Mouse (Mus musculus): Measurements from ENCODE around the gene Bcor. TPM values are rescaled to one million over a fixed set of nuclear protein-coding genes. Genes with fewer than 3 reads are reported as not detected.

Gene Bcor
- total RNA-seq (2012; rRNA removed) (61.6 and 72.2 TPM in 2 replicates), polyA plus RNA-seq (2012; ENCODE audit: insufficient read depth in 1 of 2, insufficient read length in 2 of 2, low read depth in 1 of 2, low replicate concordance in 2 of 2, missing spikeins in 1 of 2) (10 to 100 TPM; 44.6 to 88.7 TPM)

GRCm38 (mm10) chrX:12159981-12160656 is at the start of gene Bcor:
Bcor (minus strand) TSS chrX:12160355.
- H3K27me3 ChIP-seq (ENCODE audit: control insufficient read depth in 1 of 2, insufficient read depth in 2 of 2, low read length in 2 of 2) = no peaks in the 10 kb centered on the region
- H3K4me3 ChIP-seq (ENCODE audit: control insufficient read depth in 1 of 2, insufficient read depth in 1 of 2, low read depth in 2 of 2, low read length in 2 of 2) = no peak within 1 kb of the TSS
- no peak within 1 kb of the TSS for H3K9ac ChIP-seq (ENCODE audit: control insufficient read depth, low read depth, low read length, poor library complexity, severe bottlenecking)
- no peaks in the 10 kb centered on the region for H3K79me2 ChIP-seq (ENCODE audit: control insufficient read depth, insufficient read depth, low read length, poor library complexity)
- DNase-seq (ENCODE audit: low read depth, low spot score) = no peak
- H3K27ac ChIP-seq (ENCODE audit: control insufficient read depth, low read depth, low read length) = no peak within 1 kb of the TSS
- peaks cover 0 to 13% of the 10 kb centered on the region in 2 experiments; a peak in 2 of 4 replicates for H3K4me1 ChIP-seq (ENCODE audit: control insufficient read depth in 1 of 2, insufficient read depth in 2 of 2, low read length in 2 of 2)
- TF ChIP-seq POLR2AphosphoS2 (IDR thresholded peaks at IDR 0.05; ENCODE audit: low read length) (no peak), POLR2A (IDR thresholded peaks at IDR 0.05; ENCODE audit: control insufficient read depth in 1 of 2, insufficient read depth in 1 of 2, low read depth in 1 of 2, low read length in 2 of 2, poor library complexity in 1 of 2) (no peak), KAT2A (conservative IDR thresholded peaks at IDR 0.05; ENCODE audit: low read depth, low read length) (no peak), BHLHE40 (IDR thresholded peaks at IDR 0.05; ENCODE audit: borderline replicate concordance, low read depth, low read length) (no peak)
- no peaks in the 10 kb centered on the region for H3K36me3 ChIP-seq (ENCODE audit: control insufficient read depth in 1 of 2, insufficient read depth in 2 of 2, low read length in 2 of 2)
- H3K9me3 ChIP-seq (replicated peaks; ENCODE audit: insufficient read depth, low read length) = no peaks in the 10 kb centered on the region

DNA sequence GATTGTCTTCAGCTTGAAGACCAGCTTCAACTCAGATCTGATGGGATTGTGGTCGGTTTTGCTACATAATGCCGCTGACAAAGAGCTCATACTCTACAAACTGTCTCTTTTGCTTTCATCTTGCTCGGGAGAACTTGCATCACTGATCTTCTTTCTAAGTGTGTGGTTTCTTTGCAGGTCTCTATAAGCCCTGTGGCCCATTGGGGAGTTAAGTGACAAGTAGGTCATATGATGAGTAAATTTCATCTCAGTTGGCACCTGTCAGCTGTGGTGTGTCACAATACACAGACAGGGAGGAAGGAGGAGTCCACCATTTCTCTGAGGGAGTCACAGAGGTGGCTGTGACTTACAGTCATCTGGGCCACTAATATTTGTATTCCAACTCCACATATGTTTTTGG is 42.8 kb upstream of the Bcor start:
- Histone ChIP-seq H3K9me3 (replicated peaks; ENCODE audit: insufficient read depth, low read length) (no peaks in the 10 kb centered on the region), H3K4me3 (ENCODE audit: control insufficient read depth in 1 of 2, insufficient read depth in 1 of 2, low read depth in 2 of 2, low read length in 2 of 2) (no peak overlapping the region), H3K9ac (ENCODE audit: control insufficient read depth, low read depth, low read length, poor library complexity, severe bottlenecking) (no peak overlapping the region), H3K4me1 (ENCODE audit: control insufficient read depth in 1 of 2, insufficient read depth in 2 of 2, low read length in 2 of 2) (no peaks in the 10 kb centered on the region), H3K27ac (ENCODE audit: control insufficient read depth, low read depth, low read length) (no peak overlapping the region), H3K36me3 (ENCODE audit: control insufficient read depth in 1 of 2, insufficient read depth in 2 of 2, low read length in 2 of 2) (no peaks in the 10 kb centered on the region), H3K27me3 (ENCODE audit: control insufficient read depth in 1 of 2, insufficient read depth in 2 of 2, low read length in 2 of 2) (0 out of 4 replicates have a peak, but pooled peaks cover 0 to 1% of the 10 kb centered on the region in 2 experiments), H3K79me2 (ENCODE audit: control insufficient read depth, insufficient read depth, low read length, poor library complexity) (no peaks in the 10 kb centered on the region)
- TF ChIP-seq ZC3H11A (IDR thresholded peaks at IDR 0.05; ENCODE audit: low read depth, low read length) (no peak), USF2 (IDR thresholded peaks at IDR 0.05; ENCODE audit: borderline replicate concordance in 1 of 2, insufficient read depth in 1 of 2, low read depth in 1 of 2, low read length in 2 of 2) (no peak)
- DNase-seq (ENCODE audit: low read depth, low spot score) = no peak

DNA sequence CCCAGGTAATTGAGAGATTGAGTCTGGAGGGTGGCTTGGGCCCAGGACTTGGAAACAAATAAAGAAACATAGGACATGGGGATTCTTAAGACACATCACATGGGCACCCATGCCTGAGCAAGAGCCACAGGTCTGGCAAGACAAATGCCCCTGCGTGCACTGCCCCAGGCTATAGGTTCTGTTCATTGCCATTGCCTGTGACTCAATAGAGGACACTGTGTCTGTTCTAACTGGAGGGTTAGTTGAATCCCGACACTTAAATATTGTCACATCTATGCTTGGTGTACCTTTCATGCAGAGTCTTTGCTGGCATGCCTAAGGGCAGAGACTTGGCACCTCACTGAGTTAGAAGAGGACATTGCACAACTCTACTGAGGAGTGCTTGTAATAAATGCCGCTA is 41.0 kb upstream of the Bcor start:
- no peak for DNase-seq (ENCODE audit: low read depth, low spot score)
- H3K9ac ChIP-seq (ENCODE audit: control insufficient read depth, low read depth, low read length, poor library complexity, severe bottlenecking) = no peak overlapping the region
- H3K27me3 ChIP-seq (ENCODE audit: control insufficient read depth in 1 of 2, insufficient read depth in 2 of 2, low read length in 2 of 2) = 0 out of 4 replicates have a peak, but pooled peaks cover 0 to 1% of the 10 kb centered on the region in 2 experiments
- H3K79me2 ChIP-seq (ENCODE audit: control insufficient read depth, insufficient read depth, low read length, poor library complexity) = no peaks in the 10 kb centered on the region
- no peak for TF ChIP-seq SMC3 (IDR thresholded peaks at IDR 0.05; ENCODE audit: low read depth, low read length)
- TF ChIP-seq KAT2A (conservative IDR thresholded peaks at IDR 0.05; ENCODE audit: low read depth, low read length) = no peak
- TF ChIP-seq EP300 (IDR thresholded peaks at IDR 0.05; ENCODE audit: low read depth in 1 of 2, low read length in 2 of 2) = no peak
- TF ChIP-seq POLR2AphosphoS5 (IDR thresholded peaks at IDR 0.05; ENCODE audit: borderline replicate concordance, low read depth, low read length) = no peak
- TF ChIP-seq TBP (IDR thresholded peaks at IDR 0.05; ENCODE audit: low read depth, low read length) = no peak
- no peak for TF ChIP-seq CHD1 (IDR thresholded peaks at IDR 0.05; ENCODE audit: low read depth, low read length)
- TF ChIP-seq BHLHE40 (IDR thresholded peaks at IDR 0.05; ENCODE audit: borderline replicate concordance, low read depth, low read length) = no peak
- no peak for TF ChIP-seq ETS1 (IDR thresholded peaks at IDR 0.05; ENCODE audit: low read depth, low read length)
- TF ChIP-seq UBTF (IDR thresholded peaks at IDR 0.05; ENCODE audit: borderline replicate concordance, insufficient read depth, low read depth, low read length) = no peak
- H3K27ac ChIP-seq (ENCODE audit: control insufficient read depth, low read depth, low read length) = no peak overlapping the region
- no peaks in the 10 kb centered on the region for H3K4me1 ChIP-seq (ENCODE audit: control insufficient read depth in 1 of 2, insufficient read depth in 2 of 2, low read length in 2 of 2)
- H3K36me3 ChIP-seq (ENCODE audit: control insufficient read depth in 1 of 2, insufficient read depth in 2 of 2, low read length in 2 of 2) = no peaks in the 10 kb centered on the region
- H3K4me3 ChIP-seq (ENCODE audit: control insufficient read depth in 1 of 2, insufficient read depth in 1 of 2, low read depth in 2 of 2, low read length in 2 of 2) = no peak overlapping the region
- no peaks in the 10 kb centered on the region for H3K9me3 ChIP-seq (replicated peaks; ENCODE audit: insufficient read depth, low read length)
